Mouse (Mus musculus) thymus, postnatal 10 days (tissue): ENCODE measurements around the gene Tmem171.

Experiments
- DNase-seq, 2 experiments: peaks; one replicate each; pipeline ENCODE4 v3.0.0; 2021; ENCODE audit warnings: low spot score in 2 of 2

Gene Tmem171

DNA sequence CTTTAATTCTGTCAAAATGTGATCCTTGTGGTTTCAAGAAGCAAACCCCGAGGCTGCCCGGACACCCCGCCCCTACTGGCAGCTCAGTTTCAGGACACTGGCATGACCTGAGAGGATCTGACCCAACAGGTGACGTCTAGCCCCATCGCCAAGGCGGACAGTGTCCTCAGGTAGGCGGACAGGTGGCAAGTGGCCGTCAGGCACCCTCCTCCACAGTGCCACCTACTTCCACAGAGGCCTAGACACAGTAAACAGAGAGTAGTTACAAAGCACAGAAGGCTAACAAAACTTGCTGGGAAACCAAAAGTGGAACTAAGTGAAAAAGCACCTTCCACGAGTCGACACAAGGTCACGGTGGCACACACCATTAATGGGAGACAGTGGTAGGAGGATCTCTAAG lies 1.3 kb downstream of the Tmem171 start:
- DNase-seq = no peak

DNA sequence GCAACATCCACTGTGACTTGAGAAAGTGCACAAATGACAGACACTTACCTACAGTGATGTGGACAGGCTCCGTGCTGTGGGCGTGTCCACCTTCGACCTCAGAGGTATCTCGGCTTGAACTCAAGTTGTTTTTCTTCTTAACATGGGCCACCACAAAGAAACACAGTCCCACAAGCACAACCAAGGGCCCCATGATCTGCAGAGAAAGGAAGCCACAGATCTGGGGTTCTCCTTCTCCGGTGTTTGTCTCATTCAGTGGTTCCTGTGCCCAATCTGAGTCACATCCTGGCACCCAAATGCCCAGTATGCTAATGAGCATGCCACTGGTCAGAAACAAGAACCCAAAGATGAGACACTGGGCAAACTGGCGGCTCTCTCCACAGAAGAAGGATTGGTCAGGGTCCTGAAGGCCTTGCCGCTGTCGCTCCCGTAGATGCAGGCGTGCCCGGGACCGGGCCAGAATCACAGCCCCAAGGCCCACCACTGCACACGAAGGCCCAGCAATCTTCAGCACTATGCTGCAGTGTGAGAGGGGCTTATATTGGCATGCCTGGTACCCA lies 2.6 kb downstream of the Tmem171 start:
- no peak for DNase-seq

DNA sequence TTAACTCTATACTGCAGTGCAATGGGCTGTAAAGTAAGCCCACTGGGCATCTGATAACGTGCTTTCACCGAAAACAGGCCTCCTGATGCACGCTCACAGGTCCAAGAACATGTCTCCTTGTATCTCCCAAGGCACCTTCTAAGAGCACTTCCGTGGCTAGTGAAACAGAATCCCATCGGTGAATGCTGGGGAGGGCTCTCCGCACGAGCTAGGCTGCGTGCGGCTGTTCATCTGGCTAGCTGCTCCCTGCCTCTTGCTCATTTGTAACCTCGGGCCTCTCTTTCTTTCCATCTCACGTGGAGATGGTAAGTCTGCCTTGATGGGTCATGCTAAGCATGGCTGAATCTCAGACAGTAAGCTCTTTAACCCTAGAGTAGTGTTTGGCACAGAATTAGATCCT lies 3.7 kb downstream of the Tmem171 start:
- no peak for DNase-seq

DNA sequence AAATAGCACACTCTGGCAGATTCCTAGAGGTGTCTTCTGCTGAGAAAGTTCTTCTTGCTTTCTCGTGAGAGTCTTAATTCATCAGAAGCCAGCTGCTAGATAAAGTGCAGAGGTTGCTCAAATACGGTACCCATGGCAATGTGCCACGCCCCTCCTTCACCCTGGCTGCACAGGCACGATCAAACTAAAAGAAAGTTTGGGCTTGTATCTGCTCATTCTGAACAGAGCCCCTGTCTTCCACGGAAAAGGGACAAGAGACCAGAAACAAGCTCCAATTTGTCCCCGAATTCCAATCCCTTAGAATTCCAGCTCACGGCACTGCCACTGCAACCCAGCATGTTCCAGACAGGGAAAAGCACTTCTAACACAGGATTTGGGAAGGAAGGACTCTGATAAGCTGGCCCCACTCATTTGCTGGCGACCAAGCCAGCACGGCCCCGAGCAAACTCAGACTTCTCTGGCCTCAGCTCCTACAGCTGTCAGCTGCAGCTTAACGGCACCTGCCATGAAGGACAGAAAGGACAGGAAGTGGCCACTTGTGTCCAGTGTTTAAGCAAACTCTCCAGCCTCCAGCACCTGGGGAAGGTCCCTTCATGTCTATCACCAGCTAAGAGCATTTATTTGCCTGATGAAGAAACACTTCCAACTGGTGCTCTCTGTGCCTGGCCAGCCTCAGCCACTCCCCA lies 4.9 kb downstream of the Tmem171 start:
- DNase-seq = no peak

DNA sequence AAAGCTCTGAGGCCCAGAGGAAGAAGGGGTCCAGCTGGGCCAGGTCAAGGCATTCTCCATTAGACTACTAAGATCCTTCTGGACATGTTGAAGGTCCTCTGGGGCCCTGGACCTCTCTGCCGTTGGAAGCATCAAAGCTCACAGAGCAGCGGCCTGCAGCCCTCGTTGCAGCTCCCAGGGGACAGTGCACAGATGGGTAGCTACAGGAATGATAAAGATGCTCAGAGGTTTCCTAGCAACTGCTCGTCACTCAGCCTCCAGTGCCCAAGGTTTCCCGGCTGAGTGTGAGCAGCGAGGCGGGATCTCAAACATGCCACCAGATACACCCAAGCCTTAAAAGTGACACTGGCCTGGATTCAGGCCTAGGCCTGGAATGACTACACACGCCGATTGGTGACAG lies 6.7 kb downstream of the Tmem171 start:
- DNase-seq = no peak

DNA sequence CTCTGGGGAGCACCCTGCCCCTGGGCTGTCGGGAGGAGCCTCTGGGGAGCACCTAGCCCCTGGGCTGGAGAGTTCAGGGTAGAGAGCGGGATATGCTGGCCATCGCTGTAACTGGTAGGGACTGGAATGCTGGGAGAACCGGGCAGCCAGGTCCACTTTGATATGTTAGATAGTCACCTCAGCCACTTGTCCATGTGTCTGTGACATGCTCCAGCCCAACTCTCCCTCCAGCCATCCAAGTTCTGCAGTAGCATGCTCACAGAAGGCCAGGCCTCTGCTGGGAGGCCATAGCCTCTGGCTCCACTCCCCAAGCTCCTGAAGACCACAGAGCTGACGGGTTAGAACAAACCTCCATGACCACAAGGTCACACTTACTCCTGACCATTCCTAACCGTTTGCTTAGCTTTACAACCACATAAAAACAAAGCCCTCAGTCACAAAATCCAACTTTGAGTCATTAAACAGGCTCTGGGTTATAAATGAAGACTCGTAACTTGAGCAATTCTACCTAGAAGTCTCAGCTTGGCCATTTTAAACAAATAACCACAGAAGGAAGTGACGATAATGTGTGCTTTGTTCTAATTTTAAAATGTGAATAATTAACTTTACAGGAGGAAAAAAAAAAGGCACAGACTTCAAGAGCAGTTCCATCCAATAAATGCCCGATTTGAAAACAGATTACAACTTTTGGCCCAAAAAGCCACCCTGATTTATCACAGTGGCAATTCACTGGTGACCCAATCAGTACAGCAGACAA lies 10.3 kb downstream of the Tmem171 start:
- DNase-seq = no peak

DNA sequence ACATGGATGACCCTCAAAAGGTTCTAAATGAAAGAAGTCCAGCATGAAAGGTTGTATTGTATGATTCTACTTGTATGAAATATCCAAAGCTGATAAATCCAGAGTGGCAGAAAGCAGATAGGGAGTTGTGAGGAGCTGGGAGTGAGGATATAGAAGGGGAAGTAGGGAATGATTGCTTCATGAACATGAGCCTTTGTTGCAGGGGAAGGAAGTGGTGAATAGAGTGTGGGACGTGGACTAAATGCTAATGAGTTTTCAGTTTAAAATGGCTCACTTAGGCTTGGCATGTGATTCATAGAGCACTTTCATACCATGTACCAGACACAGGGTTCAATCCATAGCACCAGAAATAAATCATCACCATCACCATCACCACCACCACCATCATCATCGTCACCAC lies 11.2 kb downstream of the Tmem171 start:
- DNase-seq = no peak

DNA sequence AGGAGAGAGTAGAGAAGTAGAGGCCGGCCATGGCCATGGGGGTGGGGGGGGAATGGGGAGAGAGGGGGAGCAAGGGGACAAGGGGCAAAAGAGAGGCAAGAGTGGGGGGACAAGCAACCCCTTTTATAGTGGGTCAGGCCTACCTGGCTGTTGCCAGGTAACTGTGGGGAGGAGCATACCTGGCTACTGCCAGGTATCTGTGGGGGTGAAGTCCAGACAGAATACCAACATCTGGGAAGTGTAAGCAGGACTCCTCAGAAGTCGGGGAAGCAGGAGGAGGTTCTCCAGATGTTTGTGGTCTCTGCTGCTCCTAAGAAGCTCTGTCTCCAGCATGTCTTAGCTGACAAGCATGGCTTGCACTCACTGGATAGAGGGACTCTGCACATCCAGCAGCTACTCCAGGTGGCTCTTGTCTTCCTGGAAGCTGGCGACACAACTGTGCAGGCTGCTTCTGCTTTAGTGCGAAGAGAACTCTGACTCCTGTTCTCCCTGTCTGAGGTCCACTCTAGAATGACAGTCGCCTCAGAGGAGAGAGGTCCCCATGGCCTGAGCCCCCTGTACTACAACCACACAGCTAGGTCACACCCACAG lies 14.1 kb downstream of the Tmem171 start:
- no peak for DNase-seq

DNA sequence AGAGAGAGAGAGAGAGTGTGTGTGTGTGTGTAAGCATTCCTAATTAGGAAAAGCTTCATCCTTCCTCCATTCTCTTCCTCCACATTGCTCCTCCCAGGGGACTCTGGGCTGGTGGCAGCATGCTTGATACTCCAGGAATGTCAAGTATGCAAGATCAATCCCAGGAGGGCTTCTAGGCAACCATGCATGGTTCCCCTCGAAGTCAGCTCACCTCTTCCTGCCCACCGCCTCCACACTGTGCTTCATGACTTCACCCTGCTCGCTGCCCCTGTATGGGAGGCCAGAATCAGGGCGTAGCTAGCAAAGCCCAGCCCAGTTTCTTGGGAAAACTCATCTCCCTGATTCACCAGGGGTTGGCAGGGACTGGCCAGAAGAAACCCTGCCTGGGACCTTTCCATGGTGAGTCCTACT lies 15.0 kb downstream of the Tmem171 start:
- DNase-seq = no peak

DNA sequence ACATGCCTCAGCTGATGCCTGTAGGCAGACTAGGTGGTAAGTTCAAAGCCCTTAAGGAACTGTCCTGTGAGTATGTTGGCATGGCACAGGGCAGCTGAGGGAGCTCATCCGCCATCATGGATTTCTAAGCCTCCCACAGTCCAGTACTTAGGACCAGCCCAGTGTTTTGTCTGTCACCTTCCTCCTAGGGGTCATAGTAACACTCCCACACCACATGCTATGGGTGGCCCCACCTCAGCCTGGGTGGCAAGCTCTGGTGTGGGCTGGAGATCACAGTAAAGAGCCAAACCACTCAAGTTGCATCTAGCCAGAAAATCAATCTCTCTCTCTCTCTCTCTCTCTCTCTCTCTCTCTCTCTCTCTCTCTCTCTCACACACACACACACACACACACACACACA lies 15.4 kb downstream of the Tmem171 start:
- no peak for DNase-seq

DNA sequence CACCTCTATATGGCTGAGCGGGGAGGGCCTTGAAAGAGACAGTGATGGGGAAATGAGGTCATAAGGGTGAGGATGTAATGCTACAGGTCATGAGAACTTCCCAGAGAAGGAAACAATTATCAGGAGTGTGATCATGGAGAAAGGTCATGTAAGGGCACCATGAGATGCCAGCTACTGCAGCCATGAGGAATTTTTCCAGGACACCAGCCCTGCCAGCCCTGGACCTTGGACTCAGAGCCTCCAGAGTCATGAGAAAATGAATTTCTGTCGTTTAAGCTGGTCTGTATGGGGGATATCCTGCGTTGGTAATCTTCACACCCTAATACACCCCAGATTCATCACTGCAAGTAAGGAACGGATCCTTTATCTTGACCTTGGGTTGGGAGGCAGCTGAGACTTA lies 20.7 kb downstream of the Tmem171 start:
- DNase-seq = no peak

DNA sequence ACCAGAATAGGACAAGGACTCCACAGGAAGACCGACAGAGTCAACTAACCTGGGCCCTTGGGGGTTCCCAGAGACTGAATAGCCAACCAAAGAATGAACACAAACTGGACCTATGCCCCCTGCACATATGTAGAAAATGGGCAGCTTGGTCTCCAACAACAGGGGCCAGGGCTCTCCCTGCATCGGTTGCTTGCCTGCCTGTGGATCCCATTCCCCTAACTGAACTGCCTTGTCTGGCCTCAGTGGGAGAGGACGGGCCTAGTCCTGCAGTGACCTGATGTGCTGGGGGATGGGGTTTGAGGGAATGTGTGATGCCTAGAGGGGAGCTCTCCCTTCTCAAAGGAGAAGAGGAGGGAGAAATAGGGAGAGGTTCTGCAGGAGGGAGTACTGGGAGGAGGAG lies 25.3 kb downstream of the Tmem171 start:
- no peak for DNase-seq

DNA sequence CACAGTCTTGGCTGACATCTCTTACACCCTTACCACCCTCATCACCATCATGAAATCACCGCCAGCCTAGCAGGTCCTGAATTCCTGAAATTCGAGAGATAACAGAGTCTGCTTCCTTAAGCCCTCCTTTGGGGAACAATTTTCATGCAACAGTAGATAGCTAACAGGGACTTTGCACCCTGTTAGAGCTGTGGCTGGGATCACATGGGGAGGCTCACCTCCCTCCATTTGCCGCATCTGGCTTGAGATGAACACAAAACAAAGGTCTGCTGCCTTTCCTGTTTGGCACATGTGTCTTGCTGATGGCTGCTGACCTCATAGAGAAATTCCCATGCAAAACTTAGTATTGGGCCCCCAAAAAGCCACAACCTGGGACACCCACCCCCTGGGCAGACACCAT lies 27.3 kb downstream of the Tmem171 start:
- no peak for DNase-seq

DNA sequence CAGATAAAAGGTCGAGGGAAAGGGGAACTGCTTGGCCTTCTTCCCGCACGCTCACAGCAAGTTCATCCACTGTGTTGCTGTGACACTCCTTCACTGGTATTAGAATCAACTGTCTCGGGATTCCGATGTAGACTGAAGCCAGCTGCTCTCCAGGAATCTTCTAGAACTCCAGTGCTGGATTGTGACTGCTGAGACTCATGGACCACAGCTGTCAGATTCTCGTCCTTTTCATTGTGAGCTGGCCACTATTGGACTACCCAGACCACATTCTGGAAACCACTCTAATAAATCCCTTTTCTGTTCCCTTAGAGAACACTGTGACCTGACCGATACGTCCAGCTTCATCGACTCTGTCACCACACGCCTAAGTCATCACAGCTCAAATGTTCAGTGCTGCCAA lies 29.4 kb downstream of the Tmem171 start:
- DNase-seq = no peak

DNA sequence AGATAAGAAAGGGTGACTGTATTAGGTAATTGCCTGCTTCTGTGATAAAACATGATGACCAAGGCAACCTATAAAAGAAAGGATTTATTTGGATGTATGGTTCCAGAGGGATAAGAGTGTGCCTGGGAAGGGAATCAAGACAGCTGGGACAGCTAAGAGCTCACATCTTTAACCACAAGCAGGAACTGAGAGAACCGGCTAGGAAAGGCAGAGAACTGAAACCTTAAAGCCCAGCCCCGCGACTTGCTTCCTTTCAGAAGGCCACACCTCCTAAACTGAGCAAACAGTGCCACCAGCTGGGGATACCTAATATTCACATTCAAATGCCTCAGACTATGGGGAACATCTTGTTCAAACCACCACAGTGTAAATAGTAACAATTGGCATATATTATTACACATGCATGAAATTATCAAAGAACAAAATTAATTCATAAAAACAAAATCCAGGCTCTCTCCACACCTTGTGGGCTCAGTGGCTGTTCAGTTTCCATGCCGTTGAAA lies 32.4 kb downstream of the Tmem171 start:
- no peak for DNase-seq

DNA sequence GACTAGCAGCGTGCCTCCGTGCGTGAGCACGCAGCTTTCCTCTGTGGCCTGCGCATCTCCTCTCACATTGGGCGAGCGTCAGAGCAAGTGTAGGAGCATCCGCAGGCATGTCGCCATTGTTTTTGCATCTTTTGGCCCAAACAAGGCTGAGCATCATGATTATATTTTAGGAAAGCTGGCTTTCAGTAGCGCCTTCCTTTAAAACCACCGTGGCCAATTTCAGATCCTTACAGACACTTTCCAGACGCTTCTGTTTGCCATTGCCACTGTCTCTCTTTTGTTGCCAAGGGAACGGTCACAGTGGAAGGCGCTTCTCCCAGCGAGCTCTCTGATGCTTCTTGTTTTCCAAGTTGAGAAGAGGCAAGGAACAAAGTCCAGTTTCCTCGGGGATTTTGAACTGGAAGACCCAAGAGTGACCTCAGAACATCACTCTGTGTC lies 38.6 kb downstream of the Tmem171 start:
- no peak for DNase-seq

DNA sequence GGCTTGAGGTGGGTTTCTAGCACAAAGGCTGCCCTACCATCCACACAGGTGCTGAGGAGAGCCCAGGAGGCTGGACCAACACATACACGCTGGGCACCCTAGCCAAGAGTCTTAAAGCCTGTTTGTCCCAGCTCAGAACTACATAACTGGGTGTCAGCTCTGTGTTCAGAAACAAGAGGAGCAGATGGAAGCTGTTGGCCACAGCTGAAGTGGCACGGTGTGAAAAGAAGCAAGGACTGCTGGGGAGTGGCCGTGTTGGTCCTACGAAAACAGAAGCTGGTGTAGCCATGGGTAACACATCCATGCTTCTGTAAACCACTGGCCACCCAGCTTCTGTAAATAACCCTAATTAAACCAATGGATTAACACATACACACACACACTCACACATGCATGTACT lies 39.3 kb downstream of the Tmem171 start:
- DNase-seq = no peak

DNA sequence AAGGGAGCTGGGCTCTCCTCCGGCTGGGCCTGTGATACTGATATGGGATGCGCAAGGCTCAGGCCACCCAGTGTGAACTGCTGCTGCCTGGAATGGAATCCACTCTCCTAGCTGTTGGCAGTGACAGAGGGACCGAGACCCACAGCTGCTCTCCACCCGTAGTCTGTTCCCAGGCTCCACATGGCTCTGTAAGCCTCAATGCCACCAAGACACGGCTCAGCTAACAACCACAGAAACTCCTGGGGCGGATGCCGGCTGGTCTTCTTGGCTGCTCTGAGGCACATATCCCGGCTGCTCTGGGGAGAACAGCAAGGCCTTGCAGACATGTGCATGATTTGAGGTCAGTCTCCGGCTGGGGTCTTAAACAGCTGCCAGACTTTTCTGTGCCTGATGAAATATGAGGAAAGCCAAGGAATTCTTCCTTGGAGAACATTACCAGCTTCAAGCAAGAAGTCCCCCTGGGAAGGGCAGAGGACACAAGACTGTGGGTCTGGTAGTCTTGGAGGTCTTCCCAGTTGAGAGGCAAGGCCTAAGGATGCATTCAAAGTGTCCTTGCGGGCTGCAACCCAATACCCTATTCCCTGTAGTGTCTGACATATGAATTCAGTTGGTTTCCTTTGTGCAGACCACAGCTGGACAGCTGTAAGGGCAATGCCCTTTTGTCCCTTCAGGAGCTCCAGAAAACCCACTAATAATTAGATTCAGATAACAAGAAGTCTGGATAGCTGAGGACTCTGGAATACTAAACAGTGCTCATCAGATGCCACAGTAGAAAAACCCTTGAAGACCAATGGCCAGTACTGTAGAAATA lies 40.3 kb downstream of the Tmem171 start:
- no peak for DNase-seq

DNA sequence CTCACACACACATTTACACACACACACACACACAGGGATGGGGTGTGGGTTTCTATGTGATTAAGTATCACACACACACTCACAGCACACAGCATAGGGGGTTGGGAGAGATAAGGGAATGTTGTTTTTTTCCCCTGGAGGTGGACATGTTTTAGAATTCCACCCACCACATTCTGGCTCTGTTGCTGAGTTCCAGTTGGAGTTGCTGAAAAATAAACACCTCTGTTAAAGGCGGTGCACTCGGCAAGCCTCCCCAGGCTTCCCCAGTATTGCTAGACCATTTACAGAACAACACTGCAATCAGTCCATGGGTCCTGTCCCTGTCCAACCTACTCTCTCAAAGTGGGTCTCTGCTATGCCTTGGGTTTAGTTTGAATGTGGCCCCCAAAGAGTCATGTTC lies 42.4 kb downstream of the Tmem171 start:
- DNase-seq = no peak

DNA sequence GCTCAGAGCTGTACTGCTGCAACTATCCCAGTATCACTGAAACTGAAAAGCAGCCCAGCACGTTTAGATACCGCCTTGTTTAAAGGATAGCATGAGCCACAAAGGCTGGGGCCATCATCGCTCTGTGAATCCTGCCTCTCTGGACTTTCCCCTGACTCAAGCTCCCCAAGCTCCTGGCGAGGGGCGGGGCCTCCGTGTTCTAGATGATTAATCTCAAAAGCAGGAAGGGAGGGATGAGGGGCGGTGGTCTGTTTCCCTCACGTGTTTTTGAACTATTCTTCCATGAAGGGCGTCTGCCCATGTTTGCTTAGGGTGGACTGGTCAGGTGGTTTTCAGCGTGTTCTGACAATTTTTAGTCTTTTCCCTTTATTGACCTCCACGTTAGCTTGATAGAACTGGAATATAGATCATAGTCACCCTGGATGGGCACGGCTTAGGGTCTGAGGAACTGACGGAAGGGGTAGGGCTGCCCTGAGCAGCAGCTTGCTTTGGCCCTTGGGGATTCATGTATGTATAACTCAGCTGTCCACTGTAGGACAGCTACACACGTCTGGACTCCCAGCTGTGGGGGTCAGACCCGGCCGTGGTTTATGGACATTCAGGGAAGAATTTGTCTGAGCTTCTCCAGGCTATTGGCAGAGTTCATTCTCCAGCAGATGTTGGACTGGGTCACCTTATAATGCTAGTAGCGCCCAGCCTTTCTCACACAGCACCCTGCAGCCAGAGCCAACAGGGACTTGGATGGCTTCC lies 43.2 kb downstream of the Tmem171 start:
- no peak for DNase-seq
